Mouse (Mus musculus) cerebral cortex, adult 2 months (tissue): ENCODE data around the gene Ankrd7.

Experiments
- WGBS: fragments of 180-500 bp; shearing (Covaris S2); methylation state at CpG from one replicate; pipeline ENCODE4 v1.1.7; 2018; 5-methylcytosine and 5-hydroxymethylcytosine counted together

Ankrd7 gene

GRCm38 (mm10) chr6:18866018-18866417, at the start of gene Ankrd7:
Gene Ankrd7 (plus strand): TSS chr6:18866318.
- 74% methylated on average over 8 of the region's 8 CpGs for WGBS

GRCm38 (mm10) chr6:18819343-18819742, 46.8 kb upstream of the Ankrd7 start:
- WGBS, result 9% methylated on average over 4 of the region's 4 CpGs

- 60% methylated on average over 4 of the region's 4 CpGs for WGBS
These were observed 45.9 kb upstream of the Ankrd7 start for GRCm38 (mm10) chr6:18820246-18820645.

GRCm38 (mm10) chr6:18822812-18823211, 43.3 kb upstream of the Ankrd7 start:
- 63% methylated on average over 1 of the region's 1 CpGs for WGBS

GRCm38 (mm10) chr6:18832958-18833357, 33.2 kb upstream of the Ankrd7 start:
- 52% methylated on average over 1 of the region's 1 CpGs for WGBS

- 90% methylated on average over 6 of the region's 11 CpGs for WGBS
These were observed 21.6 kb upstream of the Ankrd7 start for GRCm38 (mm10) chr6:18844529-18844928.

- 40% methylated on average over 5 of the region's 7 CpGs for whole genome bisulfite sequencing
These were observed 20.5 kb upstream of the Ankrd7 start for GRCm38 (mm10) chr6:18845571-18845970.

- WGBS, result under 1% methylated on average over 37 of the region's 37 CpGs
These were observed 17.9 kb upstream of the Ankrd7 start, which contains the start of gene Lsm8 for GRCm38 (mm10) chr6:18848051-18848701. Gene Lsm8 (plus strand): TSS chr6:18848579.

GRCm38 (mm10) chr6:18848702-18849061, 17.4 kb upstream of the Ankrd7 start:
- whole genome bisulfite sequencing, result under 1% methylated on average over 28 of the region's 28 CpGs

GRCm38 (mm10) chr6:18856487-18857078, 9.5 kb upstream of the Ankrd7 start:
- 72% methylated on average over 3 of the region's 3 CpGs for WGBS

GRCm38 (mm10) chr6:18889030-18889429, 22.9 kb downstream of the Ankrd7 start:
- WGBS, result 43% methylated on average over 2 of the region's 2 CpGs

- 87% methylated on average over 2 of the region's 2 CpGs for WGBS
These were observed 41.1 kb downstream of the Ankrd7 start for GRCm38 (mm10) chr6:18907173-18907572.

GRCm38 (mm10) chr6:18913179-18913578, 47.1 kb downstream of the Ankrd7 start:
- 77% methylated on average over 4 of the region's 4 CpGs for whole genome bisulfite sequencing

GRCm38 (mm10) chr6:18916021-18916420, 49.9 kb downstream of the Ankrd7 start:
- WGBS, result 52% methylated on average over 4 of the region's 4 CpGs

- WGBS, result 80% methylated on average over 4 of the region's 4 CpGs
These were observed 50.4 kb downstream of the Ankrd7 start for GRCm38 (mm10) chr6:18916471-18916870.
